Mouse (Mus musculus) lung, adult 18-20 months (tissue): ENCODE data around the gene Abr.
A peak's percentile ranks its signal among the peaks of the same experiment; 100 is the strongest.

Experiments used
- DNase-seq, 2 experiments: peaks; one replicate each; pipeline ENCODE4 v3.0.0; 2022; ENCODE audit warnings: mixed read lengths in 2 of 2

Abr gene

GRCm38 (mm10) chr11:76489407-76489806, 132.7 kb downstream of the Abr start:
- DNase-seq, result no peak

GRCm38 (mm10) chr11:76487024-76487423, 135.1 kb downstream of the Abr start:
- DNase-seq, result no peak

GRCm38 (mm10) chr11:76484033-76484432, 138.1 kb downstream of the Abr start:
- no peak for DNase-seq

- no peak for DNase-seq
Measured at GRCm38 (mm10) chr11:76483171-76483727, 138.9 kb downstream of the Abr start.

- no peak for DNase-seq
Measured at GRCm38 (mm10) chr11:76482697-76483096, 139.4 kb downstream of the Abr start.

- DNase-seq, result peak in 1 of 2 experiments; percentile 37
Measured at GRCm38 (mm10) chr11:76482183-76482582, 139.9 kb downstream of the Abr start.

- peak; percentile 39 to 49 for DNase-seq
Measured at GRCm38 (mm10) chr11:76479729-76480128, 142.4 kb downstream of the Abr start.

- no peak for DNase-seq
Measured at GRCm38 (mm10) chr11:76478676-76479655, 143.1 kb downstream of the Abr start.

- DNase-seq, result peak; percentile 19 to 62
Measured at GRCm38 (mm10) chr11:76477095-76477525, 145.0 kb downstream of the Abr start.

GRCm38 (mm10) chr11:76476376-76477094, 145.6 kb downstream of the Abr start:
- DNase-seq, result no peak

- DNase-seq, result no peak
Measured at GRCm38 (mm10) chr11:76472617-76473016, 149.5 kb downstream of the Abr start.

- no peak for DNase-seq
Measured at GRCm38 (mm10) chr11:76469311-76469998, 152.7 kb downstream of the Abr start.

GRCm38 (mm10) chr11:76468347-76468746, 153.8 kb downstream of the Abr start:
- peak; percentile 29 to 48 for DNase-seq

- DNase-seq, result no peak
Measured at GRCm38 (mm10) chr11:76467487-76468005, 154.6 kb downstream of the Abr start.

GRCm38 (mm10) chr11:76467073-76467472, 155.0 kb downstream of the Abr start:
- no peak for DNase-seq

GRCm38 (mm10) chr11:76465879-76466278, 156.2 kb downstream of the Abr start:
- no peak for DNase-seq

- no peak for DNase-seq
Measured at GRCm38 (mm10) chr11:76461696-76462095, 160.4 kb downstream of the Abr start.

GRCm38 (mm10) chr11:76461201-76461600, 160.9 kb downstream of the Abr start:
- no peak for DNase-seq

GRCm38 (mm10) chr11:76459489-76459888, 162.6 kb downstream of the Abr start:
- no peak for DNase-seq

- no peak for DNase-seq
Measured at GRCm38 (mm10) chr11:76458730-76459129, 163.4 kb downstream of the Abr start.

GRCm38 (mm10) chr11:76456897-76457296, 165.2 kb downstream of the Abr start:
- no peak for DNase-seq

- peak; percentile 83 to 88 for DNase-seq
Measured at GRCm38 (mm10) chr11:76456233-76456632, 165.9 kb downstream of the Abr start.
